ENCODE assay signal across 8 mouse cellular contexts in the genomic region with DNA sequence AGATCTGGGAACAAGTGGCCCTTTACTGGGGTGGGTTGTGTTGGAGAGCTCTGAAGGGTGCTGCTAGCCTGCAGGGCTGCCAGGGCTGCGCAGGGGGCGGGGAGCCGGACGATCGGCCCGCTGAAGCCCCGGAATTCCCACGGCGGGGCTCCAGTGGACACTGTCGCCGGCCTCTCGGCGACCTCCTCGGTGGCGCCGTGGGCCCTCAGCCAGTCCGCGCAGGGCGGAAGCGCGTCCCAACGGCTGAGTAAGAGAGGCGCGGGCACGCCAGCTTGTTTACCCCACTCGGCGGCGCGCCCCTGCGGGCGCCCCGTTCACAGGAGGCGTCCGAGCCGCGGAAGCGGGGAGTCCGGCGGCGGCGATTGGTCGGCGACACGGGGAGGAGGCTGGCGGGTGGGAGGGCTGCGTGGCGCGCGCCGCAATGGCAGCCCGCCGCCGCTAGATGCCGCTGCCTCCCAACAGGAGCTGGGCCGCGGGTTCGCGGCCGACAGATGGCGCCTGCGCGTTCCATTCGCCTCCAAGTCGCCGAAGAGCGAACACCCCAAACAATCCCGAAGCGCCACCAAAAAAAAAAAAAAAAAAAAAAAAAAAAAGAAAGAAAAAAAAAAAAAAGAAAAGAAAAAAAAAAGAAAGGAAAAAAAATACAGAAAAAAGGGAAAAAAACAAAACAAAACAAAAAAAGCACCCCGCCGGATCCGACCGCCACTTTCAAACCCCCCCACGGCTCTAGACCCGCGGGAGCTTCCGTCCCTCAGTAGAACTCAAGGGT. TPM values are rescaled to one million over a fixed set of nuclear protein-coding genes. Genes with fewer than 3 reads are reported as not detected.
A peak's percentile ranks its signal among the peaks of the same experiment; 100 is the strongest.
DNase-seq lines count a peak whose midpoint lies in the region; ATAC-seq and TF ChIP-seq lines count a peak whose summit lies in the region.

A gene (plus strand): TSS at position 530 of the 769 bp plus-strand sequence.

- peak within 1 kb of the TSS; percentile 83 for H3K9ac ChIP-seq in embryonic facial prominence, embryonic 12.5 days
- H3K9ac ChIP-seq in limb, embryonic 14.5 days (ENCODE audit: low read depth, low read length, severe bottlenecking), result peak within 1 kb of the TSS; percentile 98
- H3K9ac ChIP-seq in midbrain, embryonic 16.5 days (ENCODE audit: low read depth, low read length), result peak within 1 kb of the TSS; percentile 87

- H3K4me1 ChIP-seq in embryonic facial prominence, embryonic 12.5 days, result no peaks in the 10 kb centered on the region
- no peaks in the 10 kb centered on the region; the same call in 1 of the 2 replicates for H3K4me1 ChIP-seq in kidney, adult 2 months (ENCODE audit: control insufficient read depth, insufficient read depth, low read length)
- no peaks in the 10 kb centered on the region; the same call in 1 of the 2 replicates for H3K4me1 ChIP-seq in limb, embryonic 14.5 days (ENCODE audit: control insufficient read depth, insufficient read depth, low read length)
- no peaks in the 10 kb centered on the region; the same call in 1 of the 2 replicates for H3K4me1 ChIP-seq in midbrain, embryonic 16.5 days (ENCODE audit: control insufficient read depth, insufficient read depth, low read length)

- H3K27ac ChIP-seq in embryonic facial prominence, embryonic 12.5 days, result peak within 1 kb of the TSS; percentile 99
- peak within 1 kb of the TSS; percentile 100 for H3K27ac ChIP-seq in kidney, adult 2 months (ENCODE audit: insufficient read depth, low read depth, low read length)
- peak within 1 kb of the TSS; percentile 99 for H3K27ac ChIP-seq in limb, embryonic 14.5 days (replicated peaks; ENCODE audit: low read depth, low read length)
- peak within 1 kb of the TSS; percentile 98 for H3K27ac ChIP-seq in midbrain, embryonic 16.5 days (ENCODE audit: low read length)

- peak; percentile 71 for ATAC-seq in embryonic facial prominence, embryonic 12.5 days (ENCODE audit: insufficient number of reproducible peaks, insufficient read depth, low FRiP score, low TSS enrichment)
- ATAC-seq in limb, embryonic 14.5 days (ENCODE audit: low FRiP score, low read depth), result peak; percentile 81
- peak; percentile 81 for ATAC-seq in midbrain, embryonic 16.5 days

- H3K4me2 ChIP-seq in embryonic facial prominence, embryonic 12.5 days (replicated peaks), result peak within 1 kb of the TSS; percentile 44
- H3K4me2 ChIP-seq in limb, embryonic 14.5 days (replicated peaks; ENCODE audit: low read depth, low read length, severe bottlenecking), result peak within 1 kb of the TSS; percentile 48
- H3K4me2 ChIP-seq in midbrain, embryonic 16.5 days (ENCODE audit: low read length), result peak within 1 kb of the TSS; percentile 51

- DNase-seq in 3T3-L1 (ENCODE audit: low read depth, low spot score), result peak; percentile 75
- peak; percentile 92 for DNase-seq in adrenal gland, postnatal 36 days
- DNase-seq in heart, adult 18-20 months, result peak; percentile 85 to 93
- peak; percentile 94 for DNase-seq in kidney, adult 2 months
- peak; percentile 87 for DNase-seq in limb, embryonic 14.5 days (ENCODE audit: low spot score)
- DNase-seq in spleen, postnatal 10 days (ENCODE audit: low spot score in 2 of 2), result peak; percentile 79 to 91

- TF ChIP-seq POLR2A in kidney, adult 2 months (IDR thresholded peaks at IDR 0.05; ENCODE audit: low read depth, low read length), result no peak
- no peak for TF ChIP-seq POLR2A in limb, embryonic 14.5 days (IDR thresholded peaks at IDR 0.05; ENCODE audit: borderline replicate concordance, extremely low read depth, insufficient read depth, insufficient read length)

- TF ChIP-seq CTCF in kidney, adult 2 months (conservative IDR thresholded peaks at IDR 0.05; ENCODE audit: insufficient read depth, insufficient read length, low read depth, low read length), result peak; percentile 68

- peak within 1 kb of the TSS; percentile 58 for H3K4me3 ChIP-seq in embryonic facial prominence, embryonic 12.5 days
- H3K4me3 ChIP-seq in kidney, adult 2 months (ENCODE audit: insufficient read depth, low read depth, low read length), result peak within 1 kb of the TSS; percentile 98
- peak within 1 kb of the TSS; percentile 61 for H3K4me3 ChIP-seq in limb, embryonic 14.5 days (replicated peaks; ENCODE audit: low read length)
- H3K4me3 ChIP-seq in midbrain, embryonic 16.5 days (ENCODE audit: low read depth, low read length), result peak within 1 kb of the TSS; percentile 60

- no peaks in the 10 kb centered on the region for H3K36me3 ChIP-seq in embryonic facial prominence, embryonic 12.5 days
- H3K36me3 ChIP-seq in kidney, adult 2 months (ENCODE audit: control insufficient read depth, insufficient read depth, low read length), result no peaks in the 10 kb centered on the region
- H3K36me3 ChIP-seq in limb, embryonic 14.5 days (ENCODE audit: control insufficient read depth, insufficient read depth, low read length), result no peaks in the 10 kb centered on the region
- no peaks in the 10 kb centered on the region for H3K36me3 ChIP-seq in midbrain, embryonic 16.5 days (ENCODE audit: control insufficient read depth, insufficient read depth, low read length)

- no peaks in the 10 kb centered on the region for H3K9me3 ChIP-seq in embryonic facial prominence, embryonic 12.5 days
- H3K9me3 ChIP-seq in limb, embryonic 14.5 days (ENCODE audit: control insufficient read depth, low read length), result no peaks in the 10 kb centered on the region
- H3K9me3 ChIP-seq in midbrain, embryonic 16.5 days (replicated peaks; ENCODE audit: control insufficient read depth, low read length, poor library complexity, severe bottlenecking), result no peaks in the 10 kb centered on the region

- H3K27me3 ChIP-seq in embryonic facial prominence, embryonic 12.5 days, result no peaks in the 10 kb centered on the region
- no peaks in the 10 kb centered on the region for H3K27me3 ChIP-seq in kidney, adult 2 months (replicated peaks; ENCODE audit: control insufficient read depth, insufficient read depth, low read length)
- no peaks in the 10 kb centered on the region for H3K27me3 ChIP-seq in limb, embryonic 14.5 days (ENCODE audit: control insufficient read depth, insufficient read depth, low read length)
- H3K27me3 ChIP-seq in midbrain, embryonic 16.5 days (ENCODE audit: control insufficient read depth, insufficient read depth, low read depth, low read length), result no peaks in the 10 kb centered on the region

- WGBS in embryonic facial prominence, embryonic 12.5 days, result 14% methylated on average over 72 of the region's 76 CpGs
- WGBS in kidney, adult 2 months, result under 1% methylated on average over 44 of the region's 76 CpGs
- 15% methylated on average over 50 of the region's 76 CpGs for WGBS in limb, embryonic 14.5 days
- WGBS in midbrain, embryonic 16.5 days, result 13% methylated on average over 67 of the region's 76 CpGs

RNA-seq across cellular contexts. Expression of the gene that starts here (rescaled TPM):
- total RNA-seq in adrenal gland, postnatal 36 days (2021), result 10 to 100 TPM; 79.4 to 80.6 TPM
- polyA plus RNA-seq in embryonic facial prominence, embryonic 12.5 days (2016; fragmentation: Nextera tagmentation; extraction: Ambion mirVana), result 46.6 and 54.1 TPM in 2 replicates
- 10 to 100 TPM; 37.9 to 41.0 TPM for total RNA-seq in heart, adult 18-20 months (2021)
- 6.8 and 8.8 TPM in 2 replicates for polyA plus RNA-seq in kidney, adult 2 months (2012; rRNA removed)
- 32.3 and 39.8 TPM in 2 replicates for polyA plus RNA-seq in limb, embryonic 14.5 days (2012; rRNA removed)
- polyA plus RNA-seq in limb, embryonic 14.5 days (2014; fragmentation: Nextera tagmentation; extraction: Ambion mirVana), result 51.7 and 56.1 TPM in 2 replicates
- 20.7 and 21.5 TPM in 2 replicates for polyA plus RNA-seq in midbrain, embryonic 16.5 days (2015; fragmentation: Nextera tagmentation; extraction: Ambion mirVana)

Comparison
In these comparisons a context has a peak if more than half of its experiments do, and no peak if none do; other contexts are left out.
1. Peak in every context shown above with its lines: DNase-seq, ATAC-seq, H3K4me3 ChIP-seq and H3K27ac ChIP-seq.